Mouse (Mus musculus): ENCODE measurements around the gene Lrrc23.

GRCm38 (mm10) chr6:124734417-124734816 is 45.1 kb downstream of the Lrrc23 start:
- TF ChIP-seq CTCF (IDR thresholded peaks at IDR 0.05; ENCODE audit: low read depth, low read length) = no peak
- TF ChIP-seq POLR2A (IDR thresholded peaks at IDR 0.05; ENCODE audit: borderline replicate concordance, low read depth, low read length) = no peak
